Mouse (Mus musculus) cerebellum, postnatal 25 days (tissue): ENCODE results near the gene Slmap.
"Not testable (repeated sequence)": the region's sequence is repeated elsewhere in the genome, so short reads cannot be mapped to it uniquely, and the experiment has no call there.

ENCODE experiments used
- DNase-seq, 2 experiments: peaks; one replicate each; pipeline ENCODE4 v3.0.0; 2021; ENCODE audit warnings: mixed read lengths in 2 of 2

Gene Slmap

GRCm38 (mm10) chr14:26466544-26467125, 68.1 kb downstream of the Slmap start:
- no peak for DNase-seq

- no peak for DNase-seq
These were observed 68.8 kb downstream of the Slmap start for GRCm38 (mm10) chr14:26465898-26466297.

GRCm38 (mm10) chr14:26459516-26459915, 75.2 kb downstream of the Slmap start:
- DNase-seq: peak in 1 of 2 experiments; percentile 38

GRCm38 (mm10) chr14:26454851-26455250, 79.9 kb downstream of the Slmap start:
- no peak for DNase-seq

- peak in 1 of 2 experiments; percentile 14 for DNase-seq
These were observed 84.5 kb downstream of the Slmap start for GRCm38 (mm10) chr14:26450036-26450800.

GRCm38 (mm10) chr14:26448581-26448980, 86.2 kb downstream of the Slmap start:
- DNase-seq: peak in 1 of 2 experiments; percentile 12

- DNase-seq: no peak
These were observed 87.5 kb downstream of the Slmap start for GRCm38 (mm10) chr14:26447223-26447622.

GRCm38 (mm10) chr14:26446538-26446937, 88.2 kb downstream of the Slmap start:
- no peak for DNase-seq

- DNase-seq: no peak
These were observed 92.2 kb downstream of the Slmap start for GRCm38 (mm10) chr14:26442534-26442933.

- DNase-seq: no peak
These were observed 93.5 kb downstream of the Slmap start for GRCm38 (mm10) chr14:26441041-26441812.

GRCm38 (mm10) chr14:26439996-26440395, 94.7 kb downstream of the Slmap start:
- no peak for DNase-seq

GRCm38 (mm10) chr14:26437771-26438170, 97.0 kb downstream of the Slmap start:
- no peak for DNase-seq

- no peak for DNase-seq
These were observed 98.4 kb downstream of the Slmap start for GRCm38 (mm10) chr14:26436304-26436703.

GRCm38 (mm10) chr14:26432320-26432719, 102.4 kb downstream of the Slmap start:
- DNase-seq: no peak

GRCm38 (mm10) chr14:26431919-26432318, 102.8 kb downstream of the Slmap start:
- no peak for DNase-seq

GRCm38 (mm10) chr14:26420231-26420630, 114.5 kb downstream of the Slmap start:
- DNase-seq: no peak

GRCm38 (mm10) chr14:26417956-26418355, 116.8 kb downstream of the Slmap start:
- no peak for DNase-seq

- no peak for DNase-seq
These were observed 117.6 kb downstream of the Slmap start for GRCm38 (mm10) chr14:26417088-26417487.

- DNase-seq: no peak
These were observed 121.2 kb downstream of the Slmap start for GRCm38 (mm10) chr14:26413581-26413980.

- DNase-seq: no peak
These were observed 128.0 kb downstream of the Slmap start for GRCm38 (mm10) chr14:26406746-26407145.

GRCm38 (mm10) chr14:26398508-26399160, 136.1 kb downstream of the Slmap start:
- peak in 1 of 2 experiments; percentile 18 for DNase-seq

GRCm38 (mm10) chr14:26391866-26392265, 142.9 kb downstream of the Slmap start:
- DNase-seq: no peak

- not testable (repeated sequence) for DNase-seq
These were observed 145.8 kb downstream of the Slmap start for GRCm38 (mm10) chr14:26388961-26389360.
